Mouse (Mus musculus): ENCODE data around the gene Ddx20.

DNA sequence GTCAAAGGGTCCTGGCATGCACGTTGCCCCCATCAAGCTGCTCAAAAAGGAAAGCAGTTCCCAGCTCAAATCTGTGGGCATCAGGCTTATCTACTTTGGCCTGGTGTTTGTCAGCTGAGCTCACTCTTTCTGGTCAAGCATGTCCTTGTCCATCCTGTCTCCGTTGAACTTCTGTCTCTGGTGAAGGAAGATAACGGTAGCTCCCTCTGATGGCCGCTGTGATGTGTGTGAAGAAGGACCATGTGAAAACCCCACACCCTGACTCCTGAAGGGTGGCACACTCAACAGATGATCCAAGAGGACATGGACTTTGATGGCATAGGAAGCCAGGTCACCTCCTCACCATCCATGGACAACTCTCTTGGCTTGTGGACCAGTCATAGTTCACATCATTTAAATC, 31.4 kb upstream of the Ddx20 start:
- TF ChIP-seq POLR2A (IDR thresholded peaks at IDR 0.05; ENCODE audit: borderline replicate concordance, extremely low read depth, insufficient read depth, insufficient read length, poor library complexity, severe bottlenecking): no peak
- TF ChIP-seq CTCF (IDR thresholded peaks at IDR 0.05; ENCODE audit: borderline replicate concordance, extremely low read depth, insufficient read depth, insufficient read length): no peak
